Mouse (Mus musculus) heart, embryonic 13.5 days (tissue): ENCODE measurements around the gene Akap5. TPM values are rescaled to one million over a fixed set of nuclear protein-coding genes. Genes with fewer than 3 reads are reported as not detected.

Experiments
- ATAC-seq: fragments of 200-750 bp; cut with Nextera tagmentation; 2 replicates; pipeline ENCODE4 v1.8.0; 2017; ENCODE audit warnings: moderate TSS enrichment; ENCODE audit not compliant: insufficient number of reproducible peaks, low FRiP score, low TSS enrichment; ENCODE audit errors: extremely low read depth
- H3K27ac ChIP-seq: fragments of 300-500 bp; sonication (generic); replicated peaks from 2 replicates; pipeline ENCODE4 v1.5.1; 2015; ENCODE audit warnings: moderate library complexity, mild to moderate bottlenecking, inconsistent platforms
- H3K27me3 ChIP-seq: fragments of 300-500 bp; sonication (generic); replicated peaks from 2 replicates; pipeline ENCODE4 v1.6.1; 2015; ENCODE audit warnings: mild to moderate bottlenecking, inconsistent platforms
- H3K36me3 ChIP-seq: fragments of 300-500 bp; sonication (generic); 2 replicates; pipeline ENCODE4 v1.6.1; 2015; ENCODE audit warnings: mild to moderate bottlenecking, inconsistent platforms
- H3K4me1 ChIP-seq: fragments of 300-500 bp; sonication (generic); 2 replicates; pipeline ENCODE4 v1.6.1; 2015; ENCODE audit warnings: inconsistent platforms
- H3K4me2 ChIP-seq: fragments of 300-500 bp; sonication (generic); 2 replicates; pipeline ENCODE4 v1.6.1; 2015; ENCODE audit warnings: inconsistent platforms, mild to moderate bottlenecking, moderate library complexity
- H3K4me3 ChIP-seq: fragments of 300-500 bp; sonication (generic); 2 replicates; pipeline ENCODE4 v1.5.1; 2015; ENCODE audit warnings: moderate library complexity, mild to moderate bottlenecking, inconsistent platforms
- H3K9ac ChIP-seq: fragments of 300-500 bp; sonication (generic); 2 replicates; pipeline ENCODE4 v1.6.1; 2015; ENCODE audit warnings: inconsistent platforms, mild to moderate bottlenecking, moderate library complexity
- H3K9me3 ChIP-seq: fragments of 300-500 bp; sonication (generic); 2 replicates; pipeline ENCODE4 v1.6.1; 2016; ENCODE audit warnings: inconsistent platforms
- WGBS: fragments of 180-500 bp; shearing (Covaris S2); methylation state at CpG from one replicate; pipeline ENCODE4 v1.1.7; 2015; ENCODE audit warnings: mixed read lengths; 5-methylcytosine and 5-hydroxymethylcytosine counted together
- polyA plus RNA-seq: library from polyadenylated mRNA; unstranded; fragments of >200 nt; fragmentation: Nextera tagmentation; extraction: Ambion mirVana; gene quantifications from 2 replicates; pipeline ENCODE4 v1.2.1, GENCODE M21; 2015

The Akap5 gene
- 4.0 and 4.4 TPM in 2 replicates for polyA plus RNA-seq

DNA sequence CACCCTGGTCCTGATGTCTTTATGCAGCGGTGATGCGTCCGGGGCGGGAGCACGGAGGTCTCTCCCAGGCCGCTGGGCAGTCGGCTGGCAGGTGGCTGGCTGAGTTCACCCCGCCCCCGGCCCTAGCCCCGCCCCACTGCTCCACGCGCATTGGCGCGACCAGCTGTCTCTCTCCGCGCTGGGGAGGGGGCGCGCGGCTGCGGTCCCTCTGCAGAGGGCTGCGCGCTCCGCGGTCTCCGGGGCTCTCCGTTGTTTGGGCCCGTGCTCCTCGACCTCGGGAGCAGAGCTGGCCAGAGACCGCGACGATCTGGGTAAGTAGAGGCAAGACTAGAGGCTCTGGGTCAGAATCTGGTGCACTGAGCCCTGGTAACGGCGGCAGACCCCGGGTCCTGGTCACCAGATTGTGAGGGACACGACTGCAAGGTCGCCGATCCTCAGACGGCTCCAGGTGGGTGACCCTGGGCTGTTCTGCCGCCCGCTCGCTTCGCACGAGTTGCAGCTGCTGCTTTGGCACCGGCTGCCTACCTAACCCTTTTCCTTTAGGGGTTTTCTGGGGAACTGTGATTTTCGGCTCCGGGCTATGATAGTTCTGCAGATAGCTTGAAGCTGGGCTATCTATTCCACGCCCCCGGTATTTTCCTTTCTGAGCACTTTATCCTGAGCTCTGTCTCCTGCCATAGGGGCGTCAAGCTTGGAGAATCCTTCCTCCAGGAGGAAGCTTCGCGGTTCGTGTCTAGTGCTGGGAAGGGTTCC lies at the start of gene Akap5:
Gene Akap5, plus strand, starts transcription at position 213 of the 753 bp plus-strand sequence.
- peak within 1 kb of the TSS; percentile 86 for H3K9ac ChIP-seq
- 0 out of 2 replicates have a peak within 1 kb of the TSS, but pooled peaks have one; percentile 30 for H3K27ac ChIP-seq
- under 1% methylated on average over 53 of the region's 53 CpGs for WGBS

GRCm38 (mm10) chr12:76278209-76278608 lies 46.5 kb upstream of the Akap5 start:
- H3K9ac ChIP-seq, result no peak overlapping the region
- no peak for ATAC-seq
- peaks cover 14% of the 10 kb centered on the region for H3K4me1 ChIP-seq
- WGBS, result 69% methylated on average over 6 of the region's 6 CpGs
- H3K27ac ChIP-seq, result no peak overlapping the region
- H3K27me3 ChIP-seq, result no peaks in the 10 kb centered on the region
- no peak overlapping the region for H3K4me3 ChIP-seq
- H3K4me2 ChIP-seq, result no peak overlapping the region
- no peaks in the 10 kb centered on the region for H3K9me3 ChIP-seq
- peaks cover 45% of the 10 kb centered on the region for H3K36me3 ChIP-seq

More for the DNA sequence above, at the start of gene Akap5:
- peaks cover 26% of the 10 kb centered on the region for H3K36me3 ChIP-seq
- no peaks in the 10 kb centered on the region for H3K9me3 ChIP-seq
- peaks cover 18% of the 10 kb centered on the region for H3K4me1 ChIP-seq
- H3K4me3 ChIP-seq, result peak within 1 kb of the TSS; percentile 78
- peak within 1 kb of the TSS; percentile 95 for H3K4me2 ChIP-seq
- no peaks in the 10 kb centered on the region for H3K27me3 ChIP-seq
- ATAC-seq, result peak; percentile 86

- Histone ChIP-seq H3K27me3 (no peaks in the 10 kb centered on the region), H3K9me3 (no peaks in the 10 kb centered on the region), H3K4me3 (no peak overlapping the region), H3K27ac (no peak overlapping the region), H3K4me2 (no peak overlapping the region), H3K36me3 (peaks cover 57% of the 10 kb centered on the region), H3K4me1 (peaks cover 14% of the 10 kb centered on the region), H3K9ac (no peak overlapping the region)
- ATAC-seq, result no peak
- 87% methylated on average over 9 of the region's 9 CpGs for WGBS
These were observed 44.1 kb upstream of the Akap5 start for GRCm38 (mm10) chr12:76280556-76280955.

DNA sequence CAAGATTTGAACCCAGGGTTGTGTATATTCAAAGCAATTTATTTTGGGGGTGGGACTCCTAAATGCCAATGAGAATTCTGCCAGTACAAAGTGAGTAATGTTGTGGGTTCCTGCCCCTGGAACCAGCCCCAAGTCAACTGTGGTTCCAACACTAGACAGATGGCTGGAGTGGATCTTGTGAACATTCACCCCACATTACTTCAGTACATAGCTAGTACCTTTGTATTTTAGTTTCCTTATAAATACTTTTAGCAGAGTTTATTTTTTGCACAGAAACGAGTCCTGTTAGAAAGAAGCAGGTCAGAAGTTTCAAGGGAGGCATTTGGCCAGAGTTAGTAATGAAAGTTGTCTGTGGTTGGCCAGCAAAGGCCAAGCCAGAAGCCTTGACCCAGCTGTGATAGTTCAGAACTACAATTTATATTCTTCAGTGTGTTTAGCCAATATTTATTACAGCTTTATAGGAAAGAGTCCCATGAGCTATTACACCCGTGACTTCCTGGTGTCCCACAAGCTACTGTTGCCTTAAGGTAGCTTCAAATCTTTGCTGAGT lies 43.5 kb upstream of the Akap5 start:
- Histone ChIP-seq H3K27me3 (no peaks in the 10 kb centered on the region), H3K9ac (no peak overlapping the region), H3K4me2 (no peak overlapping the region), H3K4me3 (no peak overlapping the region), H3K9me3 (no peaks in the 10 kb centered on the region), H3K4me1 (peaks cover 14% of the 10 kb centered on the region), H3K36me3 (peaks cover 62% of the 10 kb centered on the region), H3K27ac (no peak overlapping the region)
- no peak for ATAC-seq
- 87% methylated on average over 2 of the region's 2 CpGs for WGBS

DNA sequence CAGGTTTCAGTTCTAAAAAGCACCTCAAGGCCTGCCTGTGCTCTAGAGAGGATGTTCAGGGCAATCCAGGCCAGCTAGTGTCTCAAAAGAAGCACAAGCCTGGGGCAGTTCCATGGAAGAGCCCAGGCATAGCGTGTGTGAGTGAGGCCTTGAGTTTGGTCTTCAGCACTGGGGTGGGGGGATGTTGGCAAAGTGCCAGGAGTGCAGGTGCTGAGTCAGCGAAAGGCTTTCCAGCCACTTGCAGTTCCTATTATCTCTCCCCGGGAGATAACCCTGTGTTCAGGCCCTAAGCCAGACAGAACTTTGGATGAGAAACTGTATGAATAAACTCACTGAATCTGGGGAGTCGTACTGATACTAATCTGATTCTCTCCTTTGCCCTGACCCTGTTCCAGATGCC lies 42.6 kb upstream of the Akap5 start:
- no peak; the same call in 1 of the 2 replicates for ATAC-seq
- peak overlapping the region; percentile 24; the same call in 1 of the 2 replicates for H3K27ac ChIP-seq
- H3K9ac ChIP-seq, result peak overlapping the region; percentile 40
- 17% methylated on average over 4 of the region's 4 CpGs for WGBS
- no peak overlapping the region for H3K4me2 ChIP-seq
- no peaks in the 10 kb centered on the region for H3K27me3 ChIP-seq
- peaks cover 67% of the 10 kb centered on the region for H3K36me3 ChIP-seq
- peaks cover 14% of the 10 kb centered on the region for H3K4me1 ChIP-seq
- no peak overlapping the region for H3K4me3 ChIP-seq
- H3K9me3 ChIP-seq, result no peaks in the 10 kb centered on the region

DNA sequence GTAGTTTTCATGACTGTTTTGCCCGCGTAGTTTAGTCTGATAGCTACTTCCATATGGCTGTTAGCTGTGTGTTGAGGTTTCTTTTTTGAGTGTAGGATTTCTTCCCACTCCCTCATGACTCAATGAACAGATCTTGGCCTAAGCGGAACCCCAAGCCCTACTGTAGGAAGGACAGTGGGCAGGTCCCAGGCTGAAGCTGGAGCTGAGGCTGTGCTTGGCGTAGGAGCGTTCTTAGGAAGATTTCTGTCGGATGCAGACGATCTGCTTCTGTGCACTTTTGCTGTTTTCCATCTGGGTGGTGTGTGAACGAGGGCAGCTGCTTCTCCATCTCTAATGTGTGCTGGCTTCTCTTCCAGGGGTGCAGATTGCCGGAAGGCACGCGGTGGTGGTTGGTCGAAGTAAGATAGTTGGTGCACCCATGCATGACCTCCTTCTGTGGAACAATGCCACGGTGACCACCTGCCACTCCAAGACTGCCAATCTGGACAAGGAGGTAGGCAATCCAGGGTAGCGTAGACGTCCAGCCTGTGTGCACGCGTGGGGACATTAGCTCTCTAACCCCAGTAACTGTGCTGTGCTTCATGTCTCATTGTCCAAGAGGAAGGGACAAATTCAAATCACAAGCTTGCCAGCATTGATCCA lies 42.0 kb upstream of the Akap5 start:
- Histone ChIP-seq H3K9ac (peak overlapping the region; percentile 40; the same call in 1 of the 2 replicates), H3K36me3 (peaks cover 69% of the 10 kb centered on the region), H3K4me2 (no peak overlapping the region), H3K27ac (peak overlapping the region; percentile 24; the same call in 1 of the 2 replicates), H3K4me3 (no peak overlapping the region), H3K9me3 (no peaks in the 10 kb centered on the region), H3K4me1 (peaks cover 14% of the 10 kb centered on the region), H3K27me3 (no peaks in the 10 kb centered on the region)
- ATAC-seq, result no peak
- WGBS, result 82% methylated on average over 17 of the region's 17 CpGs

DNA sequence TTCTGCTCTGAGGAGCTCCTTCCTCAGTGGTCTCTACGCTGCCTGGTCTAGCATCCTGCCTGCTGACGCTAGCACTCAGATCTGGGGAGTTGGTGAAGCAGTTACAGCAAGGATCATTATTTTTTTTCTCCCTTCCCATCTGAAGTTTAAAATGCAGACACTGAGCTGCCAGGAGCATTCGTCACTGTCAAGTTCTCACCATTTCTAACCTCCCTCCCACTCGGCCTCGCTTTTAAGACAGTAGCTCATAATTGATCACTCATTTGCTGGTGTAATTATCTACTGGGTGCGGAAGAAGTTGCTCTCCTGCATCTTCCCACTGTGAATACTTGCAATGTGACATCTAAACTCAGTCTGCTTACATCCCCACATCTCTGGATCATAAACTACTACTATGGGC lies 39.3 kb upstream of the Akap5 start:
- 74% methylated on average over 6 of the region's 6 CpGs for WGBS
- no peak for ATAC-seq

GRCm38 (mm10) chr12:76287986-76288385 lies 36.7 kb upstream of the Akap5 start:
- H3K27ac ChIP-seq, result no peak overlapping the region
- no peak for ATAC-seq
- H3K4me3 ChIP-seq, result no peak overlapping the region
- WGBS, result 79% methylated on average over 8 of the region's 8 CpGs
- H3K4me2 ChIP-seq, result no peak overlapping the region
- peaks cover 80% of the 10 kb centered on the region for H3K36me3 ChIP-seq
- H3K4me1 ChIP-seq, result peaks cover under 1% of the 10 kb centered on the region; the same call in 1 of the 2 replicates
- H3K9ac ChIP-seq, result no peak overlapping the region
- no peaks in the 10 kb centered on the region for H3K27me3 ChIP-seq
- no peaks in the 10 kb centered on the region for H3K9me3 ChIP-seq

More for the DNA sequence above, 39.3 kb upstream of the Akap5 start:
- Histone ChIP-seq H3K27me3 (no peaks in the 10 kb centered on the region), H3K36me3 (peaks cover 69% of the 10 kb centered on the region), H3K4me2 (no peak overlapping the region), H3K9ac (no peak overlapping the region), H3K4me3 (no peak overlapping the region), H3K27ac (no peak overlapping the region), H3K9me3 (no peaks in the 10 kb centered on the region), H3K4me1 (peaks cover 14% of the 10 kb centered on the region)

DNA sequence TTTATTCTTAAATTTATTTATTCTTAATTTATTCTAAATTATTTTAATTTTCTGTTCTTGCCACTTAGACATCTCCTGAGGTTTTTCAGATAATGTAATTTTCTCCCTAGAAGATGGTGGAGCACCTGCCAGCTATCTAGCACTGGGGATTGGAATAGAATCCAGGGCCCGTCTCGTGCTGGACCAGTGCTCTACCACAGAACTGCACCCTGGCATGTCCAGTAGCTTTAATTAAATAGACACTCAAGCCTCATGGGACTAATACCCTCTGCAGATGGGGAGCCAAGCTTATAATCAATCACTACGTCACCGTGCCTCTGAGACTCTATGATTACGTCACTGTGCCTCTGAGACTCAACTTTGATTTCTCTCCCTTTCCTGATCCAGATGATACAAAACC lies 36.2 kb upstream of the Akap5 start:
- Histone ChIP-seq H3K4me2 (no peak overlapping the region), H3K9me3 (no peaks in the 10 kb centered on the region), H3K27me3 (no peaks in the 10 kb centered on the region), H3K27ac (no peak overlapping the region), H3K36me3 (peaks cover 78% of the 10 kb centered on the region), H3K4me1 (no peaks in the 10 kb centered on the region), H3K4me3 (no peak overlapping the region), H3K9ac (no peak overlapping the region)
- ATAC-seq, result no peak
- WGBS, result 84% methylated on average over 5 of the region's 5 CpGs

DNA sequence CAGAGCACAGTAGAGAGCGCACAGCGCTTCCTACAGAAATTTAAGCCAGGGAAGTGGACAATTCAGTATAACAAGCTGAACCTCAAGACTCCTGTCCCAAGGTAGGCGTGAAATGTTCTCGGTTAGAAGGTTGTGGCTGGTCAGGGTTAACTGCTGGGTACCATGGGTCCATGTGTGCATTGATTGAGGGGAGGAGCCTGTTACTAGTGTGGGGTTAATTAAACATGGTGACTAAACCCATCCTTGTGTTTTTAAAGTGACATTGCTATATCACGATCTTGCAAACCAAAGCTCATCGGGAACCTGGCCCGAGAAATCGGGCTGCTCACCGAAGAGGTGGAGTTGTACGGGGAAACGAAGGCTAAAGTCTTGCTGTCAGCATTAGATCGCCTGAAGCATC lies 35.3 kb upstream of the Akap5 start:
- Histone ChIP-seq H3K4me2 (no peak overlapping the region), H3K9me3 (no peaks in the 10 kb centered on the region), H3K9ac (no peak overlapping the region), H3K27ac (no peak overlapping the region), H3K36me3 (peaks cover 78% of the 10 kb centered on the region), H3K4me1 (no peaks in the 10 kb centered on the region), H3K4me3 (no peak overlapping the region), H3K27me3 (no peaks in the 10 kb centered on the region)
- WGBS, result 94% methylated on average over 12 of the region's 12 CpGs
- no peak for ATAC-seq

DNA sequence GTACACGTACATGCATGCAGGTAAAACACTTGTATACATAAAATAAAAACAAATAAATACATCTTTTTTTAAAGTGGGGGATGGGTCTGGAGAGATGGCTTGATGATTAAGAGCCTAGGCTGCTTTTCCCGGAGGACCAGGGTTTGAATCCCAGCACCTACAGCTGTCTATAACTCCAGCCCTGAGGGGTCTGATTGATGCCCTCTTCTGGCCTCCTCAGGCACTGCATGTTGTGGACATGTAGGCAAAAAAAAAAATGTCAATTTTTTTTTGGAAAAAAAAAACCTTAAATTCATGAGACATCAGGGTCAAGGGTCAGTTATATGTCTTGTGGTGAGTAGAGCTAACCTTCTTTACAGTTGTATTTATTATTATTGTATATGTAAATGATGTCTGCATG lies 34.4 kb upstream of the Akap5 start:
- Histone ChIP-seq H3K27me3 (no peaks in the 10 kb centered on the region), H3K9ac (no peak overlapping the region), H3K9me3 (no peaks in the 10 kb centered on the region), H3K4me2 (no peak overlapping the region), H3K36me3 (peaks cover 80% of the 10 kb centered on the region), H3K4me3 (no peak overlapping the region), H3K4me1 (no peaks in the 10 kb centered on the region), H3K27ac (no peak overlapping the region)
- WGBS, result 94% methylated on average over 2 of the region's 2 CpGs
- ATAC-seq, result no peak
